Mouse (Mus musculus) limb, embryonic 12.5 days (tissue): ENCODE data around the gene Prtg. TPM values are rescaled to one million over a fixed set of nuclear protein-coding genes. Genes with fewer than 3 reads are reported as not detected.

Source experiments
- ATAC-seq: fragments of 200-750 bp; cut with Nextera tagmentation; 2 replicates; pipeline ENCODE4 v1.8.0; 2017; ENCODE audit warnings: low read depth, moderate TSS enrichment; ENCODE audit not compliant: insufficient number of reproducible peaks, insufficient read depth, low FRiP score, low TSS enrichment
- H3K27ac ChIP-seq: fragments of 300-500 bp; sonication (generic); 2 replicates; pipeline ENCODE4 v1.5.1; 2016; ENCODE audit warnings: mild to moderate bottlenecking, moderate library complexity
- H3K27me3 ChIP-seq: fragments of 300-500 bp; sonication (generic); 2 replicates; pipeline ENCODE4 v1.6.1; 2016; ENCODE audit warnings: mild to moderate bottlenecking, moderate library complexity
- H3K36me3 ChIP-seq: fragments of 300-500 bp; sonication (generic); 2 replicates; pipeline ENCODE4 v1.6.1; 2016; ENCODE audit warnings: mild to moderate bottlenecking, moderate library complexity
- H3K4me1 ChIP-seq: fragments of 300-500 bp; sonication (generic); replicated peaks from 2 replicates; pipeline ENCODE4 v1.6.1; 2016
- H3K4me2 ChIP-seq: fragments of 300-500 bp; sonication (generic); 2 replicates; pipeline ENCODE4 v1.6.1; 2016; ENCODE audit warnings: mild to moderate bottlenecking, moderate library complexity
- H3K4me3 ChIP-seq: fragments of 300-500 bp; sonication (generic); replicated peaks from 2 replicates; pipeline ENCODE4 v1.5.1; 2016; ENCODE audit warnings: mild to moderate bottlenecking
- H3K9ac ChIP-seq: fragments of 300-500 bp; sonication (generic); replicated peaks from 2 replicates; pipeline ENCODE4 v1.6.1; 2016; ENCODE audit warnings: mild to moderate bottlenecking, moderate library complexity
- H3K9me3 ChIP-seq: fragments of 300-500 bp; sonication (generic); 2 replicates; pipeline ENCODE4 v1.6.1; 2016; ENCODE audit warnings: mild to moderate bottlenecking, moderate library complexity
- WGBS: fragments of 180-500 bp; shearing (Covaris S2); methylation state at CpG from one replicate; pipeline ENCODE4 v1.1.7; 2016; 5-methylcytosine and 5-hydroxymethylcytosine counted together
- polyA plus RNA-seq: library from polyadenylated mRNA; unstranded; fragments of >200 nt; fragmentation: Nextera tagmentation; extraction: Ambion mirVana; gene quantifications from 2 replicates; pipeline ENCODE4 v1.2.1, GENCODE M21; 2016

Prtg gene
- polyA plus RNA-seq = 0.91 and 0.95 TPM in 2 replicates

DNA sequence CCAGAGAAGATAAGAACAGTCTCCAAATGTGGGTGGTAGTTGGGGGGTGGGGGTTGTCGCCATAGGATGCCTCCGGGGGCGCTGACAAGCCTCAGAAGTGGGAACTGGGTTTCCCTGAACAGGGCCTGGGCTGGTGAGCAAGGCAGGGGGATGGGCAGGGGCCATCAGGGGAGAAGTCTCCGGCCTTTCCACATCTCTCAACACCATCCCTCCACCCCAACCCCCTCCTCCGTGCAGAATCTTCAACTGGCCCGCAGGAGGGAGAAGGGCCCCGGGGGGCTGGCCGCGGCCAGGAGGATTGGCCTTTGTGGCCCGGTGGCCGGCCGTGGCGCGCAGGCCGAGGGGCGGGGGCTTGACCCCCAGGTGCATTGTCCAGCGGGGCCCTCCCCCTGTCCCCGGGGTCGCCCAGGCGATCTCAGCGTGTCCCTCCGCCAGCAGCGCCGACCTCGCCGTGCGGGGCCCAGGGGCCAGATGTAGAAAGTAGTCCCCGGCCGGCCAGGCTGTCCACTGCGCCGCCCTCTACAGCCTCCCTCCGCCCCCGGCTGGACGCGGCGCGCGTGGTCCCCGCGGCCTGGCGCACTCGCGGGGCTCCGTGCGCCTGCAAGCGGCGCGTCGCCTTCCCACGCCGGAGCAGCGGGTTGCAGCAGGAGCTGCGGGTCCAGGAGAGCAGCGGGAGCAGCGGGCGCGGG, at the start of gene Prtg:
Gene Prtg (plus strand): TSS at position 144 of the 689 bp plus-strand sequence.
- peak; percentile 77 for ATAC-seq
- H3K27me3 ChIP-seq = peaks cover 21% of the 10 kb centered on the region
- no peaks in the 10 kb centered on the region for H3K36me3 ChIP-seq
- peak within 1 kb of the TSS; percentile 100 for H3K4me2 ChIP-seq
- peak within 1 kb of the TSS; percentile 88 for H3K9ac ChIP-seq
- H3K9me3 ChIP-seq = no peaks in the 10 kb centered on the region
- peaks cover 32% of the 10 kb centered on the region for H3K4me1 ChIP-seq
- H3K27ac ChIP-seq = peak within 1 kb of the TSS; percentile 80
- H3K4me3 ChIP-seq = peak within 1 kb of the TSS; percentile 82
- WGBS = under 1% methylated on average over 49 of the region's 57 CpGs

DNA sequence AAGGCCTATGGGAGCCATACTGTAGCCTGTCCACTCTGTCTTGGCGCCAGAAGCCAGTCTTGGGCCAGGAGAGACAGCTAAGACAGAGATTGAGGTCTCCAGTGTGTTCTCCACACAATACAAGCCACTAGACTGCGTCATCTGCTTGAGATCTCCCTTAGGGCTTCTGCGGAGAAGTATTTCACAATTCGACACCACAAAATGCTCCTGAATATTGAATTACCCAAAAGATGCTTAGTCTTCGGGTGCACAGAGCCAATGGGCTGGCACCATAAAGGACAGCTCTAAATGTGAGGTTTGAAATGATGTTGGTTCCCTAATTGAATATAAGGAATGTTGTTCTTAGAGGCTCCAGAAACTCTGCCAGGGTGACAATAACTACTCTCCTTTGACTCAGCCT, 49.5 kb upstream of the Prtg start:
- Histone ChIP-seq H3K27me3 (peaks cover 13% of the 10 kb centered on the region), H3K36me3 (no peaks in the 10 kb centered on the region), H3K27ac (no peak overlapping the region), H3K9ac (no peak overlapping the region), H3K9me3 (no peaks in the 10 kb centered on the region), H3K4me1 (peaks cover 24% of the 10 kb centered on the region), H3K4me3 (no peak overlapping the region), H3K4me2 (no peak overlapping the region)
- 91% methylated on average over 5 of the region's 5 CpGs for WGBS
- no peak for ATAC-seq

GRCm38 (mm10) chr9:72758705-72759131, 48.0 kb upstream of the Prtg start:
- no peak overlapping the region for H3K4me3 ChIP-seq
- H3K9me3 ChIP-seq = no peaks in the 10 kb centered on the region
- no peaks in the 10 kb centered on the region for H3K36me3 ChIP-seq
- peak overlapping the region; percentile 9; the same call in 1 of the 2 replicates for H3K4me2 ChIP-seq
- peaks cover 13% of the 10 kb centered on the region for H3K27me3 ChIP-seq
- 8% methylated on average over 8 of the region's 8 CpGs for WGBS
- H3K9ac ChIP-seq = no peak overlapping the region
- ATAC-seq = no peak
- peaks cover 36% of the 10 kb centered on the region for H3K4me1 ChIP-seq
- H3K27ac ChIP-seq = no peak overlapping the region

DNA sequence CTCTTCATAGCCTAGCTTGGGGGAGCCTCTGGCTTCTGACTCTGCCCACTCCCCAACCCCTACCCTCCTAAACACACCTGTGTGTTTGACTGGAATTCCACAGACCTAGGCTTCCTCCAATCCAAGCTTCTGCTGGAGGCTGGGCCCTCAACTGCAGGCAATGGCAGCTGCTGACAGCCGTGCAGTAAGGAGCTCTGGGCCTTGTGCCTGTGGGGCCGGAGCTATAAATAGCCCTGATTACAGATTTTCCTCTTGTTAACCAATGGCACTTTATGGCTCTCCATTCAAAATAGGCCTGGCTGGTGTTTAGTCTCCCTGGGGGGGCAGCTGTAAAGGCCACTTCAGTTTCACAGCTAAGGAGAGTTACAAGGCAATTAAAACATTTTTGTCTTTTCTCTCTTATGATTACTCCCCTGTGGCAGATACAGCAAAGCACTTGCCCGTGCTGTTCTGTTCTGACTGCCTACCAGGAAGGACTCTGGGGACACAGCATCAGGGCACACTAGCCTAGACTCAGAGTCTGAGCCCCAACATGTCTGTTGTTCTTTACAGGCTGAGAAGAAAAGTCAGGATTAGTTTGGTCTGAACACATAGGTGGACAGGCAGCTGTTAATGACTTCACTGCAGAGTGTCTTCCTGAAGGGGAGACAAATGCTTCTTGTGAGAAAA, 43.5 kb upstream of the Prtg start:
- H3K4me3 ChIP-seq = no peak overlapping the region
- WGBS = 4% methylated on average over 3 of the region's 3 CpGs
- H3K27me3 ChIP-seq = peaks cover 29% of the 10 kb centered on the region
- no peak overlapping the region for H3K4me2 ChIP-seq
- no peaks in the 10 kb centered on the region for H3K9me3 ChIP-seq
- H3K36me3 ChIP-seq = no peaks in the 10 kb centered on the region
- no peak overlapping the region for H3K9ac ChIP-seq
- 0 out of 2 replicates have a peak overlapping the region, but pooled peaks have one; percentile 9 for H3K27ac ChIP-seq
- ATAC-seq = peak; percentile 87
- H3K4me1 ChIP-seq = peaks cover 29% of the 10 kb centered on the region

- H3K4me3 ChIP-seq = peak overlapping the region; percentile 34
- peaks cover 32% of the 10 kb centered on the region for H3K27me3 ChIP-seq
- H3K36me3 ChIP-seq = no peaks in the 10 kb centered on the region
- under 1% methylated on average over 17 of the region's 17 CpGs for WGBS
- no peak overlapping the region for H3K27ac ChIP-seq
- no peaks in the 10 kb centered on the region for H3K9me3 ChIP-seq
- peak overlapping the region; percentile 66 for H3K4me2 ChIP-seq
- H3K9ac ChIP-seq = peak overlapping the region; percentile 18; the same call in 1 of the 2 replicates
- H3K4me1 ChIP-seq = peaks cover 20% of the 10 kb centered on the region
- no peak for ATAC-seq
Measured at GRCm38 (mm10) chr9:72766789-72767349, 39.8 kb upstream of the Prtg start.

GRCm38 (mm10) chr9:72775022-72775421, 31.7 kb upstream of the Prtg start:
- Histone ChIP-seq H3K27ac (no peak overlapping the region), H3K27me3 (peaks cover 17% of the 10 kb centered on the region), H3K9ac (no peak overlapping the region), H3K4me3 (no peak overlapping the region), H3K4me2 (no peak overlapping the region), H3K4me1 (peaks cover 8% of the 10 kb centered on the region), H3K9me3 (no peaks in the 10 kb centered on the region), H3K36me3 (no peaks in the 10 kb centered on the region)
- 93% methylated on average over 4 of the region's 4 CpGs for WGBS
- ATAC-seq = no peak

GRCm38 (mm10) chr9:72779004-72779403, 27.7 kb upstream of the Prtg start:
- Histone ChIP-seq H3K27ac (no peak overlapping the region), H3K4me1 (peaks cover 30% of the 10 kb centered on the region)

DNA sequence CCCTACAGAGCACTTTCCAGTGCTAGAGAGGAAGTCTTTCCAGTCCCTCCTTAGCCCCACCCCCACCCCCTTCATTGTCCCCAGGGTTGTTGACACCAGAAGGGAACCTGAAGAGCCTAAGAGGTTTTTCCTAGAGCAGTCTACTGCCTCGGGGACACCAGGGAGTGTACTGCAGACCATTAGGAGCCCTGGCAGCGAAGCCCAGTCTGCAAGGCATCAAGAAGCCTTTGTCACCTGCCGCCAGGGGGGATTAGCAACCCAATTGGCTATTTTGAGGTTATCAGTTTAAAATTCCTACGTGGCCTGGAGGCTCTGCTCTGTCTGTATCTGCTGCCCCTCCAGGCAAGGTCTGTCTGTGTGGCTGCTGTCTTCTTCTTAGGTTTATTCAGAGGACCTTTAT, 26.9 kb upstream of the Prtg start:
- H3K4me3 ChIP-seq = no peak overlapping the region
- ATAC-seq = no peak
- H3K36me3 ChIP-seq = no peaks in the 10 kb centered on the region
- peaks cover 30% of the 10 kb centered on the region for H3K4me1 ChIP-seq
- H3K27me3 ChIP-seq = peaks cover 33% of the 10 kb centered on the region
- no peak overlapping the region for H3K9ac ChIP-seq
- H3K27ac ChIP-seq = no peak overlapping the region
- 0 out of 2 replicates have a peak overlapping the region, but pooled peaks have one; percentile 24 for H3K4me2 ChIP-seq
- 6% methylated on average over 4 of the region's 4 CpGs for WGBS
- H3K9me3 ChIP-seq = no peaks in the 10 kb centered on the region

More at GRCm38 (mm10) chr9:72779004-72779403, 27.7 kb upstream of the Prtg start:
- no peak for ATAC-seq
- no peak overlapping the region for H3K4me3 ChIP-seq
- H3K9me3 ChIP-seq = no peaks in the 10 kb centered on the region
- WGBS = 51% methylated on average over 11 of the region's 11 CpGs
- H3K27me3 ChIP-seq = peaks cover 34% of the 10 kb centered on the region
- no peak overlapping the region for H3K4me2 ChIP-seq
- no peaks in the 10 kb centered on the region for H3K36me3 ChIP-seq
- H3K9ac ChIP-seq = no peak overlapping the region

DNA sequence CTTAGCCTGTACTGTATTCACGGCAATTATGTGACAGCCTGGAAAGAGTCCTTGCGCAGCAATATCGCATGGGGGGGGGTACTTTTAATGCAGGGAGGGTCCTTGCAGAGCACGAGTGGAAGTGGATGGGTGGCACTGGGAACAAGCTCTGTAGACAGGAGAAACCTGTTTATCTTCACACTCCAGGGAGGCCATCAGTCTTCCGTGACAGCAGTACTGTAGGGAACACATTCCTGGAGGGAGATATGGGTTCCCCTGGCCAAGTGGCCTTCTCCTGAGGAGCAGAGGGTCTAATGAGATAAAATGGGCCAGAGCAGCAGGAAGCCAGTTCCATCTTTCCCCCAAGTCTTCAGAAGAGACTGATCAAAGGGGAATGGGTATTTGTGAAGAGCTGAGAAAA, 26.0 kb upstream of the Prtg start:
- ATAC-seq = no peak
- H3K9ac ChIP-seq = no peak overlapping the region
- peaks cover 30% of the 10 kb centered on the region for H3K4me1 ChIP-seq
- WGBS = 18% methylated on average over 5 of the region's 5 CpGs
- H3K9me3 ChIP-seq = no peaks in the 10 kb centered on the region
- H3K4me3 ChIP-seq = no peak overlapping the region
- H3K36me3 ChIP-seq = no peaks in the 10 kb centered on the region
- no peak overlapping the region for H3K4me2 ChIP-seq
- H3K27me3 ChIP-seq = peaks cover 33% of the 10 kb centered on the region
- no peak overlapping the region for H3K27ac ChIP-seq

GRCm38 (mm10) chr9:72781466-72781865, 25.2 kb upstream of the Prtg start:
- peaks cover 33% of the 10 kb centered on the region for H3K27me3 ChIP-seq
- ATAC-seq = no peak
- no peak overlapping the region for H3K9ac ChIP-seq
- no peak overlapping the region for H3K27ac ChIP-seq
- peaks cover 30% of the 10 kb centered on the region for H3K4me1 ChIP-seq
- H3K4me3 ChIP-seq = no peak overlapping the region
- no peak overlapping the region for H3K4me2 ChIP-seq
- no peaks in the 10 kb centered on the region for H3K9me3 ChIP-seq
- no peaks in the 10 kb centered on the region for H3K36me3 ChIP-seq
- whole genome bisulfite sequencing = 16% methylated on average over 4 of the region's 4 CpGs

- Histone ChIP-seq H3K4me2 (peak overlapping the region; percentile 15; the same call in 1 of the 2 replicates), H3K27me3 (peaks cover 33% of the 10 kb centered on the region), H3K4me3 (no peak overlapping the region), H3K9ac (no peak overlapping the region), H3K4me1 (peaks cover 30% of the 10 kb centered on the region), H3K27ac (no peak overlapping the region), H3K9me3 (no peaks in the 10 kb centered on the region), H3K36me3 (no peaks in the 10 kb centered on the region)
- ATAC-seq = no peak
- 18% methylated on average over 8 of the region's 8 CpGs for WGBS
Measured at GRCm38 (mm10) chr9:72782121-72782520, 24.6 kb upstream of the Prtg start.
